Mouse (Mus musculus): ENCODE measurements around the gene Brinp1.

DNA sequence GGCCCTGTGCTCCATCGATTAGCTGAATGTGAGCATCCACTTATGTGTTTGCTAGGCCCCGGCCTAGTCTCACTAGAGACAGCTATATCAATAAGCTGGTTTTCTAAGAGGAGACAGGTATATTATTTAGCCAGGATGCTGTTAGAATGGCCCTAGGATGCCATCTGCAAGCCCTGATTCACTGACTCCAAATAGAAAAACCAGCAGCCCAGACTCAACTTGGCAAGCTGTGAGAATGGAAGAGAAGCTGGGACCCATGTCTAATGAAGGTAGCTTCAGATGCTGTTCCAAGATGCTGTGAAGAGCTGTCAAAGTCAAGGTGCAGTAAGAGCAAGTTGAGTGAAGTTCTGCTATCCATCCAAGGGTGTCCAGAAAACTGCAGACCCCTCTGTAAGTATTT, 89.5 kb downstream of the Brinp1 start:
- no peak for TF ChIP-seq BHLHE40 (IDR thresholded peaks at IDR 0.05; ENCODE audit: low read depth, low read length)
- TF ChIP-seq CTCF (conservative IDR thresholded peaks at IDR 0.05 in 1 of 2, IDR thresholded peaks at IDR 0.05 in 1 of 2; ENCODE audit: low read depth in 2 of 2, low read length in 2 of 2), result no peak
- TF ChIP-seq MAX (IDR thresholded peaks at IDR 0.05; ENCODE audit: low read length), result no peak
- no peak for TF ChIP-seq TCF12 (IDR thresholded peaks at IDR 0.05; ENCODE audit: low read depth, low read length)
- TF ChIP-seq EP300 (IDR thresholded peaks at IDR 0.05; ENCODE audit: low read length), result no peak

Measured in CH12.LX (cell line).